Mouse (Mus musculus) midbrain, embryonic 12.5 days (tissue): Measurements from ENCODE around the gene Farsa. TPM values are rescaled to one million over a fixed set of nuclear protein-coding genes. Genes with fewer than 3 reads are reported as not detected.

Experiments used
- ATAC-seq: fragments of 200-750 bp; cut with Nextera tagmentation; 2 replicates; pipeline ENCODE4 v1.8.0; 2017; ENCODE audit warnings: low read depth, moderate TSS enrichment, moderate library complexity; ENCODE audit not compliant: low FRiP score
- H3K27ac ChIP-seq: fragments of 300-500 bp; sonication (generic); replicated peaks from 2 replicates; pipeline ENCODE4 v1.5.1; 2016; ENCODE audit warnings: mild to moderate bottlenecking
- H3K27me3 ChIP-seq: fragments of 300-500 bp; sonication (generic); 2 replicates; pipeline ENCODE4 v1.6.1; 2016; ENCODE audit warnings: mild to moderate bottlenecking
- H3K36me3 ChIP-seq: fragments of 300-500 bp; sonication (generic); 2 replicates; pipeline ENCODE4 v1.6.1; 2016
- H3K4me1 ChIP-seq: fragments of 300-500 bp; sonication (generic); 2 replicates; pipeline ENCODE4 v1.6.1; 2016
- H3K4me2 ChIP-seq: fragments of 300-500 bp; sonication (generic); replicated peaks from 2 replicates; pipeline ENCODE4 v1.6.1; 2016; ENCODE audit warnings: mild to moderate bottlenecking, moderate library complexity
- H3K4me3 ChIP-seq: fragments of 300-500 bp; sonication (generic); 2 replicates; pipeline ENCODE4 v1.5.1; 2016; ENCODE audit warnings: mild to moderate bottlenecking
- H3K9ac ChIP-seq: fragments of 300-500 bp; sonication (generic); replicated peaks from 2 replicates; pipeline ENCODE4 v1.6.1; 2016; ENCODE audit warnings: mild to moderate bottlenecking, moderate library complexity
- H3K9me3 ChIP-seq: fragments of 300-500 bp; sonication (generic); 2 replicates; pipeline ENCODE4 v1.6.1; 2016; ENCODE audit warnings: mild to moderate bottlenecking
- WGBS: fragments of 180-500 bp; shearing (Covaris S2); methylation state at CpG from one replicate; pipeline ENCODE4 v1.1.7; 2016; 5-methylcytosine and 5-hydroxymethylcytosine counted together
- polyA plus RNA-seq: library from polyadenylated mRNA; unstranded; fragments of >200 nt; fragmentation: Nextera tagmentation; extraction: Ambion mirVana; gene quantifications from 2 replicates; pipeline ENCODE4 v1.2.1, GENCODE M21; 2016

The Farsa gene
- 105 and 113 TPM in 2 replicates for polyA plus RNA-seq

GRCm38 (mm10) chr8:84856864-84857441 is at the start of gene Farsa:
TSS of gene Farsa (plus strand) at chr8:84856989.
- Histone ChIP-seq H3K9me3 (no peaks in the 10 kb centered on the region), H3K9ac (peak within 1 kb of the TSS; percentile 74), H3K4me1 (peaks cover 14% of the 10 kb centered on the region), H3K27me3 (0 out of 2 replicates have a peak, but pooled peaks cover 6% of the 10 kb centered on the region), H3K4me2 (peak within 1 kb of the TSS; percentile 61), H3K27ac (peak within 1 kb of the TSS; percentile 68), H3K4me3 (peak within 1 kb of the TSS; percentile 79), H3K36me3 (peaks cover 23% of the 10 kb centered on the region)
- under 1% methylated on average over 39 of the region's 39 CpGs for WGBS
- peak; percentile 94 for ATAC-seq

DNA sequence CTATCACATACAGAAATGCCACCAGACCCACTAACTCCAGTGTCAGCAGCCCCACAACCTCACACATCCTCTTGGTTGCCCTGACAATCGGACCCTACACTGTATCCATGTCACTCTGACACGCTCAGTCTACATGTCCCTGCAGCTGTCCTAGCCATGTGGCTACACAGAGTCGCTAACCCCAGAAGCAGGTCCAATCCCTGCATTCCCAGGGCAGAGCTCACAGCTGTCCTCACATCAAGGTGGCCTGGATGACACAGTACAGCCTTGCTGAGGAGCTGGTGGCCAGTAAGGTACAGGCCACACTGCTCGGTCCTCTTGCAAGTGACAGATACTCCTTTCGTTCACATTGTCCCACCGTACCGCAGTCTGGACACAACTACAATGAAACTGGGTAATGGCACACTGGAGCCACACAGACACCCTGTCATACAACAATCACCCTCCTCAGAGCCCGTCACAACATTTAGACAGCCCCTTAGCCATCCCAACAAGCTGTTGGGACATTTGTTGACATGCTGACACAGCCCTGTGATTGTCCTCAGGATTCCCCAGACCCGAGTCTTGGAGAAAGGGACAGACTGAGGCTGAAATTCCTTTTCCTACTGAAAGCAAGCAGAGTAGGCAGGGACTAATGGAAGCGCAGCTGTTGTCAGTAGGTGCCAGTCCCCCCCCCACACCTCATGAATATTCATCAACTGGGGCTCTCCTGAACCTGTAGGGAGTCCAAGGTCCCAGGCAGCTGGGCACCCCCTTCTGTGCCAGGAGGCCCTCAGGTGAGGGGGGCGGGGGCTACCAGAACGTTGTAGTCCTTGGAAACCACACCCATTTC is 47.5 kb upstream of the Farsa start:
- no peak overlapping the region for H3K4me3 ChIP-seq
- H3K4me2 ChIP-seq = no peak overlapping the region
- no peaks in the 10 kb centered on the region for H3K9me3 ChIP-seq
- H3K9ac ChIP-seq = no peak overlapping the region; the same call in 1 of the 2 replicates
- peaks cover 35% of the 10 kb centered on the region for H3K4me1 ChIP-seq
- WGBS = 55% methylated on average over 12 of the region's 12 CpGs
- no peak for ATAC-seq
- peaks cover 91% of the 10 kb centered on the region for H3K27me3 ChIP-seq
- no peak overlapping the region for H3K27ac ChIP-seq
- H3K36me3 ChIP-seq = no peaks in the 10 kb centered on the region

DNA sequence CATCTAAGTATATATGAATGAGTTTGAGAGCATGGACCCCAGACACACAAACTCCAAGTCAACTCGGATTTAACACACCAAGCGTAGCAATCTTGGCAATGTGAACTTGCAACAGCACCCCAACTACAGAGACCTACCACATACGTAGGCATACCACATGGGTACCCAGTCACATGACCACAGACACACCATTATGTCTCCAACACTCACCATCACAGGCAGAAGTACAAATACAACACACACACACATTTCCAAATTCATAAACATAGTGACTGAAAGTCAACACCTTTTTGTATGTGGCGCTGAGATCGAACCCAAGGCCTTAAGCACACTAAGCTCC is 46.9 kb upstream of the Farsa start:
- Histone ChIP-seq H3K27ac (no peak overlapping the region), H3K27me3 (peaks cover 91% of the 10 kb centered on the region), H3K4me3 (no peak overlapping the region), H3K9ac (no peak overlapping the region), H3K9me3 (no peaks in the 10 kb centered on the region), H3K36me3 (no peaks in the 10 kb centered on the region), H3K4me2 (no peak overlapping the region), H3K4me1 (peaks cover 41% of the 10 kb centered on the region)
- ATAC-seq = no peak
- WGBS = 73% methylated on average over 5 of the region's 5 CpGs

- Histone ChIP-seq H3K27ac (peak overlapping the region; percentile 65), H3K4me2 (peak overlapping the region; percentile 51), H3K36me3 (no peaks in the 10 kb centered on the region), H3K27me3 (peaks cover 87% of the 10 kb centered on the region), H3K4me3 (peak overlapping the region; percentile 26), H3K4me1 (peaks cover 46% of the 10 kb centered on the region), H3K9ac (peak overlapping the region; percentile 39), H3K9me3 (no peaks in the 10 kb centered on the region)
- ATAC-seq = peak; percentile 87
- under 1% methylated on average over 27 of the region's 32 CpGs for WGBS
Measured at GRCm38 (mm10) chr8:84810896-84811295, 45.9 kb upstream of the Farsa start.

DNA sequence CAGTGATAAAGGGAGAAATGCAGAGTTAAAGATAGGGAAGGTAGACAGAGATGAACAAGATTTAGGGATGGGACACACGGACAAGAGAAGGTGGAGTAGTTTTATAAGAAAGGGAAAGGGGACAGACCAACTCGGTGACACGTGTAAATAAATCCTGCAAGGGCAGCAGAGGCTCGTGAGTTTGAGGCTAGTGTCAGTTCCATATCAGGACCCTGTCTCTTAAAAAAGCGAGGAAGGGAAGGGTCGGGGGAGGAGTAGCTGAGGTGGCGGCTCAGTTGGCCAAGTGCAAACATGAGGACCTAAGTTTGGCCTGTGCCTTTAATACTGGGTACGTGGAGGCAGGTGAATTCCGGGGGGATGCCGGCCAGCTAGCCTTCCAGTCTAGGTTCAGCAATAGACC is 45.5 kb upstream of the Farsa start:
- peak overlapping the region; percentile 26 for H3K4me3 ChIP-seq
- WGBS = 14% methylated on average over 10 of the region's 10 CpGs
- peak; percentile 1; the same call in 1 of the 2 replicates for ATAC-seq
- peaks cover 87% of the 10 kb centered on the region for H3K27me3 ChIP-seq
- H3K9ac ChIP-seq = peak overlapping the region; percentile 39
- H3K27ac ChIP-seq = peak overlapping the region; percentile 65
- no peaks in the 10 kb centered on the region for H3K9me3 ChIP-seq
- no peaks in the 10 kb centered on the region for H3K36me3 ChIP-seq
- H3K4me2 ChIP-seq = peak overlapping the region; percentile 51
- H3K4me1 ChIP-seq = peaks cover 46% of the 10 kb centered on the region

DNA sequence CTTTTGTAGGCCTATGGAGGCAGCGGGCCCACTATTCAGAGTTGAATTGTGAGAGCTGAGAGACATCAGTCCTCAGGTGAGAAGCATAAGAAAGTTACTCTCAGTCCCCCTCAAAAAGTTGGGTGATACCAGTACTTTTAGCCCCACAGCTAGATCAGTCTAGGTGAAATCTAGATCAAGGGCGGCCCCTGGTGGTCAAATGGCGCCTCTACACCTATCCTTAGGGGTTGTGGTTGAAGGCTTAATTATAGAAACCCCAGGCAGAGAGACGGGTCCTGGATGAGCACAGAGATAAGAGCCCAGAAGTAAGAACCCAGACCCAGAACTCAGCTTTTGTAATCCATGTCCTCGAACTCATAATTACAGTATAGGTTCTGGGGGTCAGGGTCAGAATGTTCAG is 43.7 kb upstream of the Farsa start:
- H3K27ac ChIP-seq = no peak overlapping the region
- WGBS = 3% methylated on average over 5 of the region's 5 CpGs

GRCm38 (mm10) chr8:84813830-84814229 is 43.0 kb upstream of the Farsa start:
- H3K27ac ChIP-seq = 0 out of 2 replicates have a peak overlapping the region, but pooled peaks have one; percentile 10
- H3K9ac ChIP-seq = no peak overlapping the region
- H3K9me3 ChIP-seq = no peaks in the 10 kb centered on the region

More for the DNA sequence above, 43.7 kb upstream of the Farsa start:
- ATAC-seq = no peak
- no peak overlapping the region for H3K4me3 ChIP-seq
- peaks cover 76% of the 10 kb centered on the region for H3K27me3 ChIP-seq
- H3K9ac ChIP-seq = no peak overlapping the region
- no peaks in the 10 kb centered on the region for H3K9me3 ChIP-seq
- no peak overlapping the region for H3K4me2 ChIP-seq
- H3K36me3 ChIP-seq = no peaks in the 10 kb centered on the region
- H3K4me1 ChIP-seq = peaks cover 46% of the 10 kb centered on the region

GRCm38 (mm10) chr8:84814240-84814554 is 42.6 kb upstream of the Farsa start:
- no peak for ATAC-seq
- Histone ChIP-seq H3K9me3 (no peaks in the 10 kb centered on the region), H3K4me1 (peaks cover 42% of the 10 kb centered on the region), H3K9ac (0 out of 2 replicates have a peak overlapping the region, but pooled peaks have one; percentile 34), H3K36me3 (no peaks in the 10 kb centered on the region), H3K4me2 (no peak overlapping the region), H3K4me3 (no peak overlapping the region), H3K27me3 (peaks cover 64% of the 10 kb centered on the region), H3K27ac (0 out of 2 replicates have a peak overlapping the region, but pooled peaks have one; percentile 10)
- 83% methylated on average over 11 of the region's 11 CpGs for WGBS

More at GRCm38 (mm10) chr8:84813830-84814229, 43.0 kb upstream of the Farsa start:
- no peak overlapping the region for H3K4me3 ChIP-seq
- ATAC-seq = no peak
- no peak overlapping the region for H3K4me2 ChIP-seq
- H3K36me3 ChIP-seq = no peaks in the 10 kb centered on the region
- 92% methylated on average over 3 of the region's 3 CpGs for WGBS
- H3K27me3 ChIP-seq = peaks cover 68% of the 10 kb centered on the region
- H3K4me1 ChIP-seq = peaks cover 46% of the 10 kb centered on the region

GRCm38 (mm10) chr8:84814555-84815441 is 42.0 kb upstream of the Farsa start:
- 34% methylated on average over 19 of the region's 19 CpGs for WGBS
- H3K27me3 ChIP-seq = peaks cover 58% of the 10 kb centered on the region
- H3K27ac ChIP-seq = peak overlapping the region; percentile 30; the same call in 1 of the 2 replicates
- no peaks in the 10 kb centered on the region for H3K36me3 ChIP-seq
- no peak overlapping the region for H3K4me3 ChIP-seq
- no peaks in the 10 kb centered on the region for H3K9me3 ChIP-seq
- H3K9ac ChIP-seq = peak overlapping the region; percentile 34
- no peak overlapping the region for H3K4me2 ChIP-seq
- H3K4me1 ChIP-seq = peaks cover 36% of the 10 kb centered on the region
- peak; percentile 8; the same call in 1 of the 2 replicates for ATAC-seq

DNA sequence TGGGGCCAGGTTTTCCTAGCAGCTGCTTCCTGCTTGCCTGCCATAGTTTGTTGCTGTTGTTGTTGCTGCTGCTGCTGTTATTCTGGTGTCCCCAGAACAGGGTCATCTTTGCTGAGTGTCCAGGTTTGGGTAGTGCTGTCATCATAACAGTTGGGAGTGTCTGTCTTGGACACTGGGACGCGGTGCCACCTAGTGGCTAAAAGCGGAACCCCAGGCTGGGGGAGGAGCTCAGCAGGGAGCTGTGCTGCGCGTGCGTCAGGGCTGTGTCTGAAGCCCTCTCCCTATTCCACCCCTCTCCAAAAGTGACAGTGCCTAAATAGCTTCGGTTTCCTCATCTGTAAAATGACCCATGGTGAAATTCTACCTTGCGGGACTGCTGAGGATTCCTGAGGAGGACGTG is 41.2 kb upstream of the Farsa start:
- Histone ChIP-seq H3K4me3 (0 out of 2 replicates have a peak overlapping the region, but pooled peaks have one; percentile 12), H3K9ac (peak overlapping the region; percentile 34; the same call in 1 of the 2 replicates), H3K27ac (peak overlapping the region; percentile 30; the same call in 1 of the 2 replicates), H3K9me3 (no peaks in the 10 kb centered on the region), H3K27me3 (peaks cover 54% of the 10 kb centered on the region), H3K4me2 (no peak overlapping the region), H3K4me1 (peaks cover 32% of the 10 kb centered on the region), H3K36me3 (no peaks in the 10 kb centered on the region)
- 9% methylated on average over 9 of the region's 9 CpGs for WGBS
- ATAC-seq = peak; percentile 54

DNA sequence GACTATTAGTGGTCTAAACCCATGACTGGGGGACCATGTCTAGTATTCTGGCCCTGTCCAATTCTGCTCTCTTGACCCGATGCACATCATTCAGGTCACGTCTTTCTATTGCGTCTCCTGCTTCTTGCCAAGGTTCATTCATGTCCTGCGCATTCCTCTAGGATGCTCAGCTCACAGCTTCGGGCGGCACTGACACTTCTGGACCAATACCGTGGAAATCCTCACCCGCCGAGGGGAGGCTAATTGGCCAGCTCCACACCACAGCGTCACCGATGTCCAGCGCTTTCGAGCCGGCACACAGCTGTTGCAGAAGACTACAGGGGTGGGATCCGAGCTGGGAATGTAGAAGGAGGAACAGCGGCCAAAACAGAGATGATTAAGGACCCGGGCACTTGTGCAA is 40.7 kb upstream of the Farsa start:
- Histone ChIP-seq H3K27ac (no peak overlapping the region), H3K9ac (no peak overlapping the region), H3K4me2 (no peak overlapping the region), H3K9me3 (no peaks in the 10 kb centered on the region), H3K4me3 (no peak overlapping the region), H3K27me3 (peaks cover 48% of the 10 kb centered on the region), H3K4me1 (peaks cover 27% of the 10 kb centered on the region), H3K36me3 (no peaks in the 10 kb centered on the region)
- WGBS = 75% methylated on average over 17 of the region's 17 CpGs
- ATAC-seq = no peak
